Mouse (Mus musculus): ENCODE data around the gene Eif4e2. TPM values are rescaled to one million over a fixed set of nuclear protein-coding genes. Genes with fewer than 3 reads are reported as not detected.

Eif4e2 gene
- polyA plus RNA-seq, 1 experiment from 2014 or later, result 68.7 TPM

DNA sequence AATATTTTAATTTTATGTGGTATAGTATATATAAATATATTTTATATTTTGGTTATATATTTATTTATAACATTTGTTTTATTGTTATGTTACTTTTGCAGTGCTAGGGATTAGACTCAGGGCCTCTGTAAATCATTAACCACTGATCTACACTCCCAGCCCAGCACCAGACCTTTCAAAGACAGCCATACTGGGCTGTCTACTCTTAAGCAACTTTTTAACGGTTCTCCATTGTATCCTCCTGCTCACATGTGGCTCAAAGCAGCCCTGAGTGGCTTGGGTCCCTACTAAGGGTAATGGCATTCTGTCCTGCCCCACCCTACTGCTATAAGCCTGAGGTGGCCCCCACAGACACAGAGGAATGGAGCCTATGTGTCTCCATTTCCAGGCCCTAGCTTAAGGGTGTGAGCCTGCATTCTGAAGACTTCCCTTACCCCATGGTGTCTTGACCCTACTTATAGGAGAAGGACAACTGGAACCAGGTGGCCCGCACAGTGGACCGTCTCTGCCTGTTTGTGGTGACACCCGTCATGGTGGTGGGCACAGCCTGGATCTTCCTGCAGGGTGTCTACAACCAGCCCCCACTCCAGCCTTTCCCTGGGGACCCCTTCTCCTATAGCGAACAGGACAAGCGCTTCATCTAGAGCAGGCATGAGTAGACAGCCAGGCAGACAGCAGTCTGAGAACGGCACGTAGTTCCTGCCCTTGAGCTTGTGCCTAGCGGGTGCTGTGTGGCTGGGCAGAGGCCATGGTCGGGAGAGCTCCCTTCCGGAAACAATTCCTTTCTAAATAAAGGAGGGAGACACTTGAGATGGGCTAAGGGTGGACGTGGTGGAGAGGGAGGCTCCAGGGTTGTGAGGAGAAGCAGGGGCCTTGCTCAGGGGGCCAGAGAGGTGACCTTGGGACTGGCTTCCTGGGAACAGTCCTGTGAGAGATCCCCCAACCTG is 15.3 kb upstream of the Eif4e2 start:
- Histone ChIP-seq H3K36me3 (ENCODE audit: control insufficient read depth, insufficient read depth, low read length) (no peaks in the 10 kb centered on the region), H3K4me2 (ENCODE audit: low read depth, low read length) (no peak overlapping the region), H3K9ac (replicated peaks; ENCODE audit: low read depth, low read length) (no peak overlapping the region), H3K4me3 (ENCODE audit: low read depth, low read length) (no peak overlapping the region), H3K9me3 (ENCODE audit: control insufficient read depth, low read length) (no peaks in the 10 kb centered on the region), H3K27me3 (ENCODE audit: control insufficient read depth, insufficient read depth, low read length) (no peaks in the 10 kb centered on the region), H3K27ac (ENCODE audit: low read depth, low read length) (no peak overlapping the region), H3K4me1 (ENCODE audit: control insufficient read depth, insufficient read depth, low read length) (no peaks in the 10 kb centered on the region)
- no peak for ATAC-seq (ENCODE audit: low read depth)
- 82% methylated on average over 12 of the region's 12 CpGs for WGBS

GRCm38 (mm10) chr1:87200811-87201210 is 12.9 kb upstream of the Eif4e2 start:
- H3K9ac ChIP-seq (replicated peaks; ENCODE audit: low read depth, low read length), result no peak overlapping the region
- no peaks in the 10 kb centered on the region for H3K4me1 ChIP-seq (ENCODE audit: control insufficient read depth, insufficient read depth, low read length)
- H3K27me3 ChIP-seq (ENCODE audit: control insufficient read depth, insufficient read depth, low read length), result no peaks in the 10 kb centered on the region
- 71% methylated on average over 2 of the region's 2 CpGs for WGBS
- no peak for ATAC-seq (ENCODE audit: low read depth)
- no peak overlapping the region for H3K4me2 ChIP-seq (ENCODE audit: low read depth, low read length)
- H3K9me3 ChIP-seq (ENCODE audit: control insufficient read depth, low read length), result no peaks in the 10 kb centered on the region
- H3K27ac ChIP-seq (ENCODE audit: low read depth, low read length), result no peak overlapping the region
- H3K36me3 ChIP-seq (ENCODE audit: control insufficient read depth, insufficient read depth, low read length), result no peaks in the 10 kb centered on the region
- H3K4me3 ChIP-seq (ENCODE audit: low read depth, low read length), result no peak overlapping the region

GRCm38 (mm10) chr1:87201848-87202247 is 11.9 kb upstream of the Eif4e2 start:
- Histone ChIP-seq H3K9ac (replicated peaks; ENCODE audit: low read depth, low read length) (no peak overlapping the region), H3K36me3 (ENCODE audit: control insufficient read depth, insufficient read depth, low read length) (no peaks in the 10 kb centered on the region), H3K9me3 (ENCODE audit: control insufficient read depth, low read length) (no peaks in the 10 kb centered on the region), H3K4me2 (ENCODE audit: low read depth, low read length) (no peak overlapping the region), H3K27ac (ENCODE audit: low read depth, low read length) (no peak overlapping the region), H3K4me3 (ENCODE audit: low read depth, low read length) (no peak overlapping the region), H3K27me3 (ENCODE audit: control insufficient read depth, insufficient read depth, low read length) (no peaks in the 10 kb centered on the region), H3K4me1 (ENCODE audit: control insufficient read depth, insufficient read depth, low read length) (no peaks in the 10 kb centered on the region)
- 40% methylated on average over 1 of the region's 1 CpGs for WGBS
- ATAC-seq (ENCODE audit: low read depth), result no peak

- ATAC-seq (ENCODE audit: low read depth), result no peak
- H3K27ac ChIP-seq (ENCODE audit: low read depth, low read length), result no peak overlapping the region
- H3K9ac ChIP-seq (replicated peaks; ENCODE audit: low read depth, low read length), result no peak overlapping the region
- H3K36me3 ChIP-seq (ENCODE audit: control insufficient read depth, insufficient read depth, low read length), result no peaks in the 10 kb centered on the region
- H3K27me3 ChIP-seq (ENCODE audit: control insufficient read depth, insufficient read depth, low read length), result no peaks in the 10 kb centered on the region
- H3K9me3 ChIP-seq (ENCODE audit: control insufficient read depth, low read length), result no peaks in the 10 kb centered on the region
- no peaks in the 10 kb centered on the region for H3K4me1 ChIP-seq (ENCODE audit: control insufficient read depth, insufficient read depth, low read length)
- H3K4me2 ChIP-seq (ENCODE audit: low read depth, low read length), result no peak overlapping the region
- 84% methylated on average over 5 of the region's 5 CpGs for WGBS
- H3K4me3 ChIP-seq (ENCODE audit: low read depth, low read length), result no peak overlapping the region
Observed at GRCm38 (mm10) chr1:87203779-87204178, 9.9 kb upstream of the Eif4e2 start.

GRCm38 (mm10) chr1:87204465-87204864 is 9.2 kb upstream of the Eif4e2 start, which contains the start of gene Chrng:
Chrng (plus strand) TSS chr1:87204657.
- Histone ChIP-seq H3K9me3 (ENCODE audit: control insufficient read depth, low read length) (no peaks in the 10 kb centered on the region), H3K4me1 (ENCODE audit: control insufficient read depth, insufficient read depth, low read length) (no peaks in the 10 kb centered on the region), H3K27ac (ENCODE audit: low read depth, low read length) (no peak within 1 kb of the TSS), H3K27me3 (ENCODE audit: control insufficient read depth, insufficient read depth, low read length) (no peaks in the 10 kb centered on the region), H3K9ac (replicated peaks; ENCODE audit: low read depth, low read length) (no peak within 1 kb of the TSS), H3K4me2 (ENCODE audit: low read depth, low read length) (no peak within 1 kb of the TSS), H3K4me3 (ENCODE audit: low read depth, low read length) (no peak within 1 kb of the TSS), H3K36me3 (ENCODE audit: control insufficient read depth, insufficient read depth, low read length) (no peaks in the 10 kb centered on the region)
- 91% methylated on average over 7 of the region's 7 CpGs for WGBS
- ATAC-seq (ENCODE audit: low read depth), result no peak

GRCm38 (mm10) chr1:87205038-87205437 is 8.7 kb upstream of the Eif4e2 start:
- no peak for ATAC-seq (ENCODE audit: low read depth)
- H3K4me3 ChIP-seq (ENCODE audit: low read depth, low read length), result no peak overlapping the region
- no peaks in the 10 kb centered on the region for H3K4me1 ChIP-seq (ENCODE audit: control insufficient read depth, insufficient read depth, low read length)
- H3K27ac ChIP-seq (ENCODE audit: low read depth, low read length), result no peak overlapping the region
- no peaks in the 10 kb centered on the region for H3K9me3 ChIP-seq (ENCODE audit: control insufficient read depth, low read length)
- no peaks in the 10 kb centered on the region for H3K27me3 ChIP-seq (ENCODE audit: control insufficient read depth, insufficient read depth, low read length)
- no peaks in the 10 kb centered on the region for H3K36me3 ChIP-seq (ENCODE audit: control insufficient read depth, insufficient read depth, low read length)
- 63% methylated on average over 6 of the region's 6 CpGs for WGBS
- H3K9ac ChIP-seq (replicated peaks; ENCODE audit: low read depth, low read length), result no peak overlapping the region
- H3K4me2 ChIP-seq (ENCODE audit: low read depth, low read length), result no peak overlapping the region

GRCm38 (mm10) chr1:87205502-87205901 is 8.2 kb upstream of the Eif4e2 start:
- no peak overlapping the region for H3K4me2 ChIP-seq (ENCODE audit: low read depth, low read length)
- H3K9ac ChIP-seq (replicated peaks; ENCODE audit: low read depth, low read length), result no peak overlapping the region
- 56% methylated on average over 3 of the region's 3 CpGs for WGBS
- H3K36me3 ChIP-seq (ENCODE audit: control insufficient read depth, insufficient read depth, low read length), result no peaks in the 10 kb centered on the region
- no peaks in the 10 kb centered on the region for H3K9me3 ChIP-seq (ENCODE audit: control insufficient read depth, low read length)
- H3K27me3 ChIP-seq (ENCODE audit: control insufficient read depth, insufficient read depth, low read length), result no peaks in the 10 kb centered on the region
- no peak for ATAC-seq (ENCODE audit: low read depth)
- H3K27ac ChIP-seq (ENCODE audit: low read depth, low read length), result no peak overlapping the region
- no peak overlapping the region for H3K4me3 ChIP-seq (ENCODE audit: low read depth, low read length)
- no peaks in the 10 kb centered on the region for H3K4me1 ChIP-seq (ENCODE audit: control insufficient read depth, insufficient read depth, low read length)

DNA sequence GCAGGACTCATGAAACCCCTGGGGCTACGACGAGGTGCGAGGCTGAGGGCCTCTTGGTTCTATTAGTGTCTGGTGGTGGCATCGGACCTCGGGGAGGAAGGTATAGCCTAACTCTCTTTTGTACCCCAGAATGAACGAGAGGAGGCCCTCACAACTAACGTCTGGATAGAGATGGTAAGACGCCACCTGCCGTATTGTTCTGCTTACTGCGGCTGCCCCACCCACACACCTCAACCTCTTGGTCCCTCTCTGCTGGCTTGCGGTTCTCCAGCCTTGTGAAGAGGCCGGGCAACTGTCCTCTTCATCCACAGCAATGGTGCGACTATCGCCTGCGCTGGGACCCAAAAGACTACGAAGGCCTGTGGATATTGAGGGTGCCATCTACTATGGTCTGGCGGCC is 7.4 kb upstream of the Eif4e2 start:
- H3K4me3 ChIP-seq (ENCODE audit: low read depth, low read length), result no peak overlapping the region
- ATAC-seq (ENCODE audit: low read depth), result no peak
- no peaks in the 10 kb centered on the region for H3K36me3 ChIP-seq (ENCODE audit: control insufficient read depth, insufficient read depth, low read length)
- no peaks in the 10 kb centered on the region for H3K4me1 ChIP-seq (ENCODE audit: control insufficient read depth, insufficient read depth, low read length)
- H3K4me2 ChIP-seq (ENCODE audit: low read depth, low read length), result no peak overlapping the region
- no peaks in the 10 kb centered on the region for H3K27me3 ChIP-seq (ENCODE audit: control insufficient read depth, insufficient read depth, low read length)
- no peak overlapping the region for H3K27ac ChIP-seq (ENCODE audit: low read depth, low read length)
- H3K9ac ChIP-seq (replicated peaks; ENCODE audit: low read depth, low read length), result no peak overlapping the region
- no peaks in the 10 kb centered on the region for H3K9me3 ChIP-seq (ENCODE audit: control insufficient read depth, low read length)
- 17% methylated on average over 17 of the region's 17 CpGs for WGBS

GRCm38 (mm10) chr1:87211431-87211830 is 2.3 kb upstream of the Eif4e2 start:
- H3K36me3 ChIP-seq (ENCODE audit: control insufficient read depth, insufficient read depth, low read length), result no peaks in the 10 kb centered on the region
- peaks cover 21% of the 10 kb centered on the region for H3K4me1 ChIP-seq (ENCODE audit: control insufficient read depth, insufficient read depth, low read length)
- no peaks in the 10 kb centered on the region for H3K9me3 ChIP-seq (ENCODE audit: control insufficient read depth, low read length)
- H3K4me3 ChIP-seq (ENCODE audit: low read depth, low read length), result no peak overlapping the region
- no peak overlapping the region for H3K4me2 ChIP-seq (ENCODE audit: low read depth, low read length)
- no peak overlapping the region for H3K27ac ChIP-seq (ENCODE audit: low read depth, low read length)
- no peak for ATAC-seq (ENCODE audit: low read depth)
- H3K27me3 ChIP-seq (ENCODE audit: control insufficient read depth, insufficient read depth, low read length), result no peaks in the 10 kb centered on the region
- 91% methylated on average over 4 of the region's 4 CpGs for WGBS
- no peak overlapping the region for H3K9ac ChIP-seq (replicated peaks; ENCODE audit: low read depth, low read length)

All from neural tube, embryonic 14.5 days (tissue).